Mouse (Mus musculus): ENCODE results near the gene Cd27. TPM values are rescaled to one million over a fixed set of nuclear protein-coding genes. Genes with fewer than 3 reads are reported as not detected.

The Cd27 gene
- polyA plus RNA-seq, 1 experiment from 2014 or later: 0.33 TPM

DNA sequence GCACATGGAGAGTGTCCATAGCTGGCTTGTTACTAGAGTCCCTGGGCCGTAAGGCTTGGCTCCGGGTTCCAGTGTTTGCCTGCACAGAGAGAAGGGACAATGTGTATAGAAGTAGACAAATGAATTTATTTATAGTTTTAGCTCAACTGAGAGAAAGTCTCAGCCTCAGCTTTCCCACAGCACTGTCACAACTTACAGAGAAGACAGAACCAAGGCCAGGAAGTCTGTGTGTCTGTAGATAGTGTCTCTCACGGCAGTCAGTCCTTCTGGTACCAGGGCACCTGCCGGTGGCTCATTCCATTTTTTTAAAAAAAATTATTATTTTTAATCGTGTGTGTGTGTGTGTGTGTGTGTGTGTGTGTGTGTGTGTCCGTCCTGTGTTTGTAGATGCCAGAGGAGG is 4.3 kb downstream of the Cd27 start:
- ChIA-PET CTCF (interaction anchor here (1.5 to 2.1 kb wide), 4 partner anchors 12 to 39 kb away, joined by 3 to 12 read pairs (median 6); no protein-coding TSS in a partner anchor), POLR2A (interaction anchor here (1.4 kb wide), 1 partner anchor 17 kb away, joined by 4 read pairs; the partner anchor contains the start of gene Vamp1)
- in situ Hi-C loops (cut with MboI; ENCODE audit: low pct_unique_long_range_greater_than_20kb): no loop called here

DNA sequence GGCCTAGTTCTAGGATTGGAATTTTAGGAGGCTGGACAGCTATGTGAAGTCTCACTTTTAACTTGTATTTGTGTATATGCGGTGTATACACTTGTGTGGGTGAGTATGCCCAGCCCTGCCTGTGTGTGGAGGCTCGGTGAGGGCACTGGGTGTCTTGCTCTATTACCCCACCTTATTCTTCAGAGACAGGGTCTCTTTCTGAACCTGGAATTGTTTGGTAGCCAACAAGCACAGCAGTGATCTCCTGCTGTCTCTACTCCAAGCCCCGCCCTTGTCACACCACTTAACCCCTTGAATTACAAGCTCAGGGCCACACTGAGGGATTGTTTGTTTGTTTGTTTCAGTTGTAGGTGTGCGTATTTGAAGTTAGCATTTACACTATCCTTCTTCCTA is 4.8 kb downstream of the Cd27 start:
- ATAC-seq (no peak), DNase-seq (ENCODE audit: low read depth, low spot score) (no peak)
- ChIA-PET CTCF (interaction anchor here (1.4 to 2.1 kb wide), 5 partner anchors 12 to 40 kb away, joined by 3 to 12 read pairs (median 4); no protein-coding TSS in a partner anchor), POLR2A (interaction anchor here (0.6 to 1.4 kb wide), 2 partner anchors 16 to 37 kb away, joined by 3 to 4 read pairs; partner anchors contain the start of gene Vamp1)
- in situ Hi-C loops (cut with MboI; ENCODE audit: low pct_unique_long_range_greater_than_20kb): no loop called here
- H3K27me3 ChIP-seq: no peaks in the 10 kb centered on the region
- TF ChIP-seq CTCF (IDR thresholded peaks at IDR 0.05): no peak

More for the DNA sequence above, 4.3 kb downstream of the Cd27 start:
- no peak for TF ChIP-seq CTCF (IDR thresholded peaks at IDR 0.05)
- no peak for DNase-seq (ENCODE audit: low read depth, low spot score)
- ATAC-seq: no peak
- H3K27me3 ChIP-seq: no peaks in the 10 kb centered on the region

DNA sequence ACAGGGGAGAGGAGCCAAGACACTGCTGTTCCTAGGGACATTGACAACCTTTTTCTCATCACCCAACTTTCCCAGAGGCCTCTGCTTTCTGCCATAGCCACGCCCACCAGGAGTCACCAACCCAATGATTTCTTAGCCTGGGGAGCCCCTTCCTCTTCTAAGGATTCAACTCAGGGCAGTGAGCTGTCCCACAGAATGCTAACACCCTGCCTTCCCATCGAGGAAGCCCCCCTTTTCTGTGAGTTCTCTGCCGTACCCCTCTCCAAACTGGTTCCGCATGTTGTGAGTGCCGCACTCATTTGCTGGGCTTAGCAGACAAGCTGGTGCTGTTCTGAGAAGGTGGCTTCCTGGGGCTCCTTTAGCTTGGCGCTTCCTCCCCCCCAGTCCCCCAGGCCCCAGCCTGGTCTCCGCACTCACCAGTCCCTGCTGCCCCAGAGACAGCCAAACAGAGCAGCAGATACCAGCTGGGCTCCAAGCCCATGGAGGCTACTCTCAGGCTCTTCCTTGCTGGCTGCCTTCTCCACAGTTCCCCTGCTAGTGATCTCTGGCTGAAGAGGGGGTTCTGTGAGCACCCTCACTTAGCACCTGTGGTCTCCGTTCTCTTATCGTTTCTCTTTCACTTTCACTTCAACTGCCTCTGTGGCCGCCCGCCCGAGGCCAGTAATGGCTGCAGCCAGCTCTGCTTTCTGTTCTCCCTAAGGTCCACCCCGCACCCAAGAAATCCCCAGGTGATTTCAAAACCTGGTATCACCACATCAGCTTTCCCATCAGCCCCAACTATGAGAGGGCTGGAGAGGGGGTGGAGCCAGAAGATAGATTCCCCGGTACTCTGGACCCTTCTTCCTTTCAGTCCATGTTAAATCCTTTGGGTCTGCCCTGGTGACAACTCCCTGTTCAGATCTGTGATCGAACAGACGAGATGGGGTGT is 5.4 kb downstream of the Cd27 start, which contains the start of gene Tapbpl:
TSS of gene Tapbpl (minus strand) at position 744 of the 928 bp plus-strand sequence.
- no peak for TF ChIP-seq CTCF (IDR thresholded peaks at IDR 0.05)
- POLR2A ChIA-PET: interaction anchor here (0.6 to 1.4 kb wide), 4 partner anchors 15 to 99 kb away, joined by 3 to 4 read pairs (median 4); partner anchors contain the start of gene Vamp1
- CTCF ChIA-PET: interaction anchor here (1.2 to 2.1 kb wide), 6 partner anchors 12 to 40 kb away, joined by 3 to 12 read pairs (median 4); no protein-coding TSS in a partner anchor
- in situ Hi-C loops (cut with MboI; ENCODE audit: low pct_unique_long_range_greater_than_20kb): no loop called here
- H3K27me3 ChIP-seq: no peaks in the 10 kb centered on the region
- ATAC-seq: peak; percentile 25
- no peak for DNase-seq (ENCODE audit: low read depth, low spot score)

DNA sequence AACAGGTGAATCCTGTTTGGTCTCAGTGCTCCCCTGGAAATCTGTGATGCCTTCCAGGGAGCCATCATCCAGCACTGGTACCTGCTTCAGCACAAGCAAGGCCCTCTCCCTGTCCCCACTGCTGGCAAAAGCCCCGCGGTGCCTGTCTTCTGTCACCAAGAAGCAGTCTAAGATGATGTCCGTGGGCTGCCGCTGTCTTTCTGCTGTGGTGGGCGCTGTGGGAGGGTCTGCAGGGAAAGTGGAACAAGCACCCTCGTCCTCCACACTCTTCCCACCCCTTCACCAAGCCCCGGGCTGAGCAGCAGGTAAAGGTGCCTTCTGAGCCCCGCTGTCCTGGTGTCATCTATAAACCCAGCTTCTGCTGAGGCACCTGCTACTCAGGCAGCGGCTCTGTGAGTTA is 6.2 kb downstream of the Cd27 start:
- TF ChIP-seq CTCF (IDR thresholded peaks at IDR 0.05): no peak
- in situ Hi-C loops (cut with MboI; ENCODE audit: low pct_unique_long_range_greater_than_20kb): no loop called here
- DNase-seq (ENCODE audit: low read depth, low spot score) (no peak), ATAC-seq (no peak)
- no peaks in the 10 kb centered on the region for H3K27me3 ChIP-seq
- ChIA-PET CTCF (interaction anchor here (1.2 to 2.1 kb wide), 2 partner anchors 11 to 37 kb away, joined by 3 to 12 read pairs; no protein-coding TSS in a partner anchor), POLR2A (interaction anchor here (0.7 kb wide), 1 partner anchor 98 kb away, joined by 3 read pairs; no protein-coding TSS in a partner anchor)

DNA sequence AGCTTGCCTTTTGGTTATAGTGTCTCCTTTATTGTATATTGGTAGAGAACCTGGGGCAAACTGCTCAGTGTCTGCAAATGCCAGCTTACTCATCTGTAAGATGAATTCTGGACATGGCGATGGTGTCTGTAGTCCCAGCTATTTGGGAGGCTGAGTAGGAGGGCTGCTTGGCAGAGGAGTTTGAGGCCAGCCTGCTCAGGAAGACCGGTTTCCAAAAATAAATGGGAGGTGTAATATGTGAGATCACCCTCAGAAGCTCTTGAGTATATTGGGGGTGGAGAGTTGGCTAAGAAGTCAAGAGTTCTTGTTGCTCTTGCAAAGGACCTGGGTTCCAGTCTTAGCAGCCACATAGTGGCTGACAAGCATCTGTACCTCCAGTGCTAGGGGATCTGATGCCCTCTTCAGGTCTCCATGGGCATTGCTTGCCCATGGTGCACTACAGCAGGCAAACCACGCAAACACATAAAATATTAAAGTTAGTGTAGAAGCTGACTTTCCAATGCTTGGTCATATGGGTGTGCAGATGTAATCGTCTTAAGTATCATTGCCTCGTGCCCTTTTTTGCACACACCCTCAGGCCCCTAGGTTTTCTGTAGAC is 11.2 kb downstream of the Cd27 start:
- in situ Hi-C loops (cut with MboI; ENCODE audit: low pct_unique_long_range_greater_than_20kb): no loop called here
- TF ChIP-seq CTCF (IDR thresholded peaks at IDR 0.05): no peak
- no peaks in the 10 kb centered on the region for H3K27me3 ChIP-seq
- no peak for ATAC-seq
- DNase-seq (ENCODE audit: low read depth, low spot score): no peak
- ChIA-PET CTCF (interaction anchor here (0.8 to 2.0 kb wide), 7 partner anchors 8 to 49 kb away, joined by 3 to 6 read pairs (median 5); partner anchors contain the start of gene Vamp1), POLR2A (interaction anchor here (0.9 to 1.0 kb wide), 2 partner anchors 9 to 60 kb away, joined by 3 to 4 read pairs; no protein-coding TSS in a partner anchor)

DNA sequence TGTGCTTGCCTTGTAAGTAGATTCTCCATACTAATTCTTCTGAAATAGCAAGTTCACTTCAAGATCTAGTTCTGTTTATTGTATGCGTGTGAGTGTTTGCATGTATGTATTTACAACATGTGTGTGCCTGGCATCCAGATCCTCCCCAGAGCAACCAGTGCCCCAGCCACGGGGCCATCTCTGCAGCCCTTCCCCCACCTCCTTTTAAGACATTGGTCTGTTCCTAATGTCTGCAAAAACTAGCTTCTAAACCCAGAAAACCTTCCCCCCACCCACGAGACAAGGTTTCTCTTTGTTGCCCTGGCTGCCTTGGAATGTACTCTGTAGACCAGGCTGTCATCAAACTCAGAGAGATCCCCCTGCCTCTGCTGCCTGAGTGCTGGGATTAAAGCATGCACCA is 14.2 kb downstream of the Cd27 start:
- no peaks in the 10 kb centered on the region for H3K27me3 ChIP-seq
- no peak for ATAC-seq
- TF ChIP-seq CTCF (IDR thresholded peaks at IDR 0.05): no peak
- in situ Hi-C loops (cut with MboI; ENCODE audit: low pct_unique_long_range_greater_than_20kb): no loop called here
- CTCF ChIA-PET: interaction anchor here (1.2 kb wide), 1 partner anchor 49 kb away, joined by 3 read pairs; no protein-coding TSS in a partner anchor
- POLR2A ChIA-PET: interaction anchor here (1.1 kb wide), 1 partner anchor 12 kb away, joined by 3 read pairs; no protein-coding TSS in a partner anchor
- DNase-seq (ENCODE audit: low read depth, low spot score): no peak

DNA sequence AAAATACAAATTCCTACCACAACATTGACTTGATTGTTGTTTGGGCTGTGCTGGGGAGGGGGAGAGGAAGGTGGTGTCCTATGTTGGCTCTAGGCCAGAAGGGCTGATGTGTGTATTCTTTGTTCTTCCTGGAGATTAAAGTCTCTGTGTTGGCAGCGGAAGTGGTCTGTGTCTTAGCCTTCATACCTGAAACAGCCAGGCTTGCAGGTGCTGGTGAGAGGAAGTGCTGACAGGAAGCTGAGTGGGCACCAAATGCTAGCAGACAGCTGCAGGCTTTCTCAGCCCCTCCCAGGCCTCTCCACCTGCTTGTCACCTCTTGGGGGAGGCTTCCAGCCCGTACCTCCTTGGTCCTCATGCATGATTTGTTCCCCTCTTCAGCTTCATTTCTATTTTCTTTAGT is 14.7 kb downstream of the Cd27 start:
- H3K27me3 ChIP-seq: no peaks in the 10 kb centered on the region
- ChIA-PET POLR2A (no interaction called here), CTCF (no interaction called here)
- in situ Hi-C loops (cut with MboI; ENCODE audit: low pct_unique_long_range_greater_than_20kb): no loop called here
- no peak for DNase-seq (ENCODE audit: low read depth, low spot score)
- TF ChIP-seq CTCF (IDR thresholded peaks at IDR 0.05): no peak
- no peak for ATAC-seq

DNA sequence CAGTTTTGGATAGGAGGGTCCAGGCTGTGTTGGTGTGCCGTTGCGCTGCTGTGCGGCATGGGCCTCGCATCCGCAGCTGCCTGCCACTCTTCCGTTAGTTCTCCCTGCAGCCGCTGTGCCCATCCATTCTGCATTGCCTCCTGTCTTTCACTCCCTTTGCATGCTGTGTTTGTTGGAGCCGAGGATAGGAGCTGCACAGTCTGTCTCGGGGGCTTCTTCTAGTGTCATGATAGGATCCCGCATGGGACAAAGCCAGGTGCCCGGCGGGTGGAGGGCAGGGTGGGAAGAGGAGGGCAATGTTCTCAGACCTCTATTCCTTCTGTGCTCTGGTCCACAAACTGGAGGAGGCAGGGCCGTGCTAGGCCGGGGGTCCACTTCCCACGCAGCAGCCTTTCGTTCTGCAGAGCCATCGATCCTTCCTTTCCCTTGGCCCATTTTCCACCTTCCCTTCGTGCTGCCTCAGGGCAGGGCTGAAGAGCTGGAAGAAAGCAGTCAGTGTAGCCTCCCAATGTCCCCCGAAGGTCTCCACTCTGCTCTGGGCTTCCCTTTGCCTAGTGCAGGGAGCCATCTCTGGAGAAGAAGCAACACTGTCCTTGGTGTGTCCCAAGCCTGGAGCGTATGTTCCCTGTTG is 15.6 kb downstream of the Cd27 start:
- in situ Hi-C loops (cut with MboI; ENCODE audit: low pct_unique_long_range_greater_than_20kb): no loop called here
- TF ChIP-seq CTCF (IDR thresholded peaks at IDR 0.05): no peak
- H3K27me3 ChIP-seq: no peaks in the 10 kb centered on the region
- ATAC-seq (no peak), DNase-seq (ENCODE audit: low read depth, low spot score) (no peak)
- ChIA-PET POLR2A (no interaction called here), CTCF (interaction anchor here (3.5 kb wide), 1 partner anchor 50 kb away, joined by 17 read pairs; no protein-coding TSS in a partner anchor)

DNA sequence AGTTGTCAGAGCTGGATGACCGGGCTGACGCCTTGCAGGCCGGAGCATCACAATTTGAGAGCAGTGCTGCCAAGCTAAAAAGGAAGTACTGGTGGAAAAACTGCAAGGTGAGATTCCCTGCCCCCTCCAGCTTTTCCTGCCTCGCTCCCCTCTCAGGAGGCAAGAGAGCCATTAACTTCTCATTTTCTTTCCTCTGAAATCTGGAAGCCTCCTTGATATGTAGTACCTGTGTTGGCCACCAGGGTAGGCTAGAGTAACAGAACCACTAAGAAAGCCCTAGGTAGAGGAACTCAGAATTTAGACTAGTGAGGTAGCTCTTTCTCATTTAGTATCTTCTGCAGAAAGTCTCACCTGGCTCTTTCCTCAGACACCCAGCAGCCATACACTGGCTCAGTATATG is 17.8 kb downstream of the Cd27 start:
- no peak for TF ChIP-seq CTCF (IDR thresholded peaks at IDR 0.05)
- in situ Hi-C loops (cut with MboI; ENCODE audit: low pct_unique_long_range_greater_than_20kb): loop anchor here (5.0 kb wide), 1 partner anchor 53 kb away; no protein-coding TSS in a partner anchor
- POLR2A ChIA-PET: no interaction called here
- H3K27me3 ChIP-seq: no peaks in the 10 kb centered on the region
- CTCF ChIA-PET: interaction anchor here (0.7 to 3.5 kb wide), 16 partner anchors 8 to 76 kb away, joined by 3 to 17 read pairs (median 4); partner anchors contain the start of genes Cd27, Gapdh and Tapbpl
- ATAC-seq (no peak), DNase-seq (ENCODE audit: low read depth, low spot score) (no peak)
